Mouse (Mus musculus) spleen, adult 18-20 months (tissue): ENCODE data around the gene Sh3pxd2a.

ENCODE experiments used
- DNase-seq, 2 experiments: peaks; one replicate each; pipeline ENCODE4 v3.0.0; 2022; ENCODE audit warnings: mixed read lengths in 2 of 2

Gene Sh3pxd2a

GRCm38 (mm10) chr19:47367271-47367879, 96.8 kb downstream of the Sh3pxd2a start:
- no peak for DNase-seq

GRCm38 (mm10) chr19:47366576-47366975, 97.6 kb downstream of the Sh3pxd2a start:
- DNase-seq = no peak

GRCm38 (mm10) chr19:47363086-47363668, 101.0 kb downstream of the Sh3pxd2a start:
- no peak for DNase-seq

GRCm38 (mm10) chr19:47360921-47361320, 103.3 kb downstream of the Sh3pxd2a start:
- DNase-seq = no peak

- no peak for DNase-seq
Measured at GRCm38 (mm10) chr19:47360017-47360416, 104.2 kb downstream of the Sh3pxd2a start.

GRCm38 (mm10) chr19:47359166-47359931, 104.9 kb downstream of the Sh3pxd2a start:
- DNase-seq = no peak

GRCm38 (mm10) chr19:47357297-47357696, 106.9 kb downstream of the Sh3pxd2a start:
- DNase-seq = no peak

- DNase-seq = peak; percentile 43 to 77
Measured at GRCm38 (mm10) chr19:47356188-47356857, 107.9 kb downstream of the Sh3pxd2a start.

GRCm38 (mm10) chr19:47354456-47354855, 109.7 kb downstream of the Sh3pxd2a start:
- no peak for DNase-seq

- DNase-seq = no peak
Measured at GRCm38 (mm10) chr19:47349043-47349442, 115.2 kb downstream of the Sh3pxd2a start.

- no peak for DNase-seq
Measured at GRCm38 (mm10) chr19:47348395-47349016, 115.7 kb downstream of the Sh3pxd2a start.

- DNase-seq = no peak
Measured at GRCm38 (mm10) chr19:47347021-47347643, 117.1 kb downstream of the Sh3pxd2a start.

- no peak for DNase-seq
Measured at GRCm38 (mm10) chr19:47346606-47347005, 117.6 kb downstream of the Sh3pxd2a start.

- no peak for DNase-seq
Measured at GRCm38 (mm10) chr19:47345851-47346568, 118.2 kb downstream of the Sh3pxd2a start.

GRCm38 (mm10) chr19:47343422-47343821, 120.8 kb downstream of the Sh3pxd2a start:
- no peak for DNase-seq

- peak; percentile 36 to 71 for DNase-seq
Measured at GRCm38 (mm10) chr19:47339165-47339564, 125.0 kb downstream of the Sh3pxd2a start.

- no peak for DNase-seq
Measured at GRCm38 (mm10) chr19:47338396-47339164, 125.6 kb downstream of the Sh3pxd2a start.

- DNase-seq = peak; percentile 59 to 82
Measured at GRCm38 (mm10) chr19:47337743-47338142, 126.5 kb downstream of the Sh3pxd2a start.

GRCm38 (mm10) chr19:47337191-47337590, 127.0 kb downstream of the Sh3pxd2a start:
- DNase-seq = no peak

GRCm38 (mm10) chr19:47335262-47335661, 128.9 kb downstream of the Sh3pxd2a start:
- no peak for DNase-seq

- no peak for DNase-seq
Measured at GRCm38 (mm10) chr19:47334713-47335112, 129.5 kb downstream of the Sh3pxd2a start.
